Mouse (Mus musculus): Measurements from ENCODE around the gene Tbc1d4. TPM values are rescaled to one million over a fixed set of nuclear protein-coding genes. Genes with fewer than 3 reads are reported as not detected.

Tbc1d4 gene
- polyA plus RNA-seq, 1 experiment from 2014 or later, result 25.5 TPM

- 81% methylated on average over 1 of the region's 1 CpGs for WGBS
- Histone ChIP-seq H3K36me3 (peaks cover 3% of the 10 kb centered on the region; the same call in 1 of the 2 replicates), H3K27ac (no peak overlapping the region), H3K4me1 (replicated peaks) (no peaks in the 10 kb centered on the region), H3K9ac (no peak overlapping the region), H3K4me3 (no peak overlapping the region), H3K27me3 (no peaks in the 10 kb centered on the region), H3K9me3 (replicated peaks) (no peaks in the 10 kb centered on the region), H3K4me2 (no peak overlapping the region)
- no peak for ATAC-seq (replicated peaks; ENCODE audit: insufficient number of reproducible peaks, insufficient read depth, low FRiP score, low read depth)
Observed at GRCm38 (mm10) chr14:101467532-101467931, 141.5 kb downstream of the Tbc1d4 start.

DNA sequence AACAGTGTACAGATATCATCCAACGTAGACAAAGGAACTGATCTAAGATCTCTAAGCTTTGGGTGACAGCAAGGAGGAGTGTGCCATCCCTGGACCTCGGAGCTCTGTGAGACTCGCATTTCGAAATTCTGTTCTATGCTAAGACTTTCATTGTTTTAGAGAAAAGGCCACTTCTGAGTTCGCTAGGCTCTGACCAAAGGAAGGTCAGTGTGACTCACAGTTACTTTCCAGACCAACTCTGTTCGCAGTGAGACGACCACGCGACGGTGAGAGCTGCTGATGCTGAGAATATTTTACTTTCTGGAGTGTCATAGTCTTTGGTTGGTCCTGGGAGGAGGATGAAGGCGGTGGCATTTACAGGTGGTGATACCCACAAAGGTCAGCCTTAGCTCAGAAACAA lies 142.5 kb downstream of the Tbc1d4 start:
- Histone ChIP-seq H3K27me3 (no peaks in the 10 kb centered on the region), H3K4me3 (no peak overlapping the region), H3K36me3 (peaks cover 3% of the 10 kb centered on the region; the same call in 1 of the 2 replicates), H3K9me3 (replicated peaks) (no peaks in the 10 kb centered on the region), H3K27ac (no peak overlapping the region), H3K4me2 (no peak overlapping the region), H3K4me1 (replicated peaks) (no peaks in the 10 kb centered on the region), H3K9ac (no peak overlapping the region)
- no peak for ATAC-seq (replicated peaks; ENCODE audit: insufficient number of reproducible peaks, insufficient read depth, low FRiP score, low read depth)
- 85% methylated on average over 11 of the region's 11 CpGs for WGBS

GRCm38 (mm10) chr14:101465893-101466292 lies 143.1 kb downstream of the Tbc1d4 start:
- no peaks in the 10 kb centered on the region for H3K27me3 ChIP-seq
- WGBS, result 80% methylated on average over 3 of the region's 3 CpGs
- no peak overlapping the region for H3K4me3 ChIP-seq
- H3K27ac ChIP-seq, result no peak overlapping the region
- no peaks in the 10 kb centered on the region for H3K4me1 ChIP-seq (replicated peaks)
- H3K4me2 ChIP-seq, result no peak overlapping the region
- H3K9ac ChIP-seq, result no peak overlapping the region
- H3K36me3 ChIP-seq, result peaks cover 3% of the 10 kb centered on the region; the same call in 1 of the 2 replicates
- no peak for ATAC-seq (replicated peaks; ENCODE audit: insufficient number of reproducible peaks, insufficient read depth, low FRiP score, low read depth)
- H3K9me3 ChIP-seq (replicated peaks), result no peaks in the 10 kb centered on the region

GRCm38 (mm10) chr14:101460768-101461167 lies 148.2 kb downstream of the Tbc1d4 start:
- ATAC-seq (replicated peaks; ENCODE audit: insufficient number of reproducible peaks, insufficient read depth, low FRiP score, low read depth), result no peak
- peaks cover 15% of the 10 kb centered on the region for H3K36me3 ChIP-seq

DNA sequence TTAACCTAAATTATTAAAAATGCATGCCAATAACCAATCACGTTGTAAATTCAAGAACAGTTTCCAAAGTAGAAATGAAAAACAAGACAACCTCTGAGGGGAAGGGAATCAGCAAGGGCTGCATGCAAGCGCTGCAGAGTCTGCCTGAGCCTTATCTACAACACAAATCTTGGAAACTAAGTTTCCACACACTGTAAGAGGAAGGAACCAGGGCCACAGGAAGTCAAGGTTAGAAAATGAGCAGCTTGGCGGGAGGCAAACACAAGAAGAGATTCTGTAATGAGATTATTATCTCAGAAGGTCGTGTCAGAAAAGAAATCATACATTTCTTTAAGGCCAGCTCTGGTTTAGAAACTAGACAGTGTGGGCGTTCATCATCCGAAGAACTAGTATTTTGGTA lies 156.1 kb downstream of the Tbc1d4 start:
- Histone ChIP-seq H3K9ac (no peak overlapping the region), H3K36me3 (peaks cover 19% of the 10 kb centered on the region), H3K9me3 (replicated peaks) (no peaks in the 10 kb centered on the region), H3K27ac (no peak overlapping the region), H3K27me3 (no peaks in the 10 kb centered on the region), H3K4me2 (no peak overlapping the region), H3K4me3 (no peak overlapping the region), H3K4me1 (replicated peaks) (peaks cover 8% of the 10 kb centered on the region)
- 60% methylated on average over 6 of the region's 6 CpGs for WGBS
- no peak for ATAC-seq (replicated peaks; ENCODE audit: insufficient number of reproducible peaks, insufficient read depth, low FRiP score, low read depth)

More at GRCm38 (mm10) chr14:101460768-101461167, 148.2 kb downstream of the Tbc1d4 start:
- H3K4me3 ChIP-seq, result no peak overlapping the region
- no peak overlapping the region for H3K27ac ChIP-seq
- H3K4me1 ChIP-seq (replicated peaks), result no peaks in the 10 kb centered on the region
- H3K9ac ChIP-seq, result no peak overlapping the region
- 20% methylated on average over 6 of the region's 6 CpGs for WGBS
- H3K9me3 ChIP-seq (replicated peaks), result no peaks in the 10 kb centered on the region
- no peaks in the 10 kb centered on the region for H3K27me3 ChIP-seq
- H3K4me2 ChIP-seq, result no peak overlapping the region

DNA sequence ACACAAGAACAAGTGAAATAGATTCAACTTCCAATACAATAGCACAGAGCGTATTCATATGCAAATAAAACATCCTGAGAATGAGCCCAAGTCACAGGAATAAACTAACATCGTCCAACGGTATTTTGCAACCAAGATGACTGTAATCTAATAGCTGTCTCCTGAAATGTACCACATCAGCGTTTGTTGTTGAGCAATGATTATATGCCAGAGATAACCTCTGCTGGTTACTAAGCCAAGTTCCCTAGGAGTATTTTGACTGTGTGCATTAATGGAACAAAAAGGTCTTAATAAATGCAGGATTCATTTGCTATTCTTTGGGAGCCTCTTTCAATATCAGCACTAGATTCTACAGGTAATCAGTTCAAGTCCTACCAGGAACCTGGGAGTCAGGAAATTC lies 161.1 kb downstream of the Tbc1d4 start:
- peaks cover 25% of the 10 kb centered on the region for H3K36me3 ChIP-seq
- no peak overlapping the region for H3K27ac ChIP-seq
- no peak overlapping the region for H3K9ac ChIP-seq
- H3K4me1 ChIP-seq (replicated peaks), result peaks cover 8% of the 10 kb centered on the region
- WGBS, result 79% methylated on average over 4 of the region's 4 CpGs
- no peak overlapping the region for H3K4me2 ChIP-seq
- no peak for ATAC-seq (replicated peaks; ENCODE audit: insufficient number of reproducible peaks, insufficient read depth, low FRiP score, low read depth)
- no peaks in the 10 kb centered on the region for H3K27me3 ChIP-seq
- H3K9me3 ChIP-seq (replicated peaks), result no peaks in the 10 kb centered on the region
- H3K4me3 ChIP-seq, result no peak overlapping the region

DNA sequence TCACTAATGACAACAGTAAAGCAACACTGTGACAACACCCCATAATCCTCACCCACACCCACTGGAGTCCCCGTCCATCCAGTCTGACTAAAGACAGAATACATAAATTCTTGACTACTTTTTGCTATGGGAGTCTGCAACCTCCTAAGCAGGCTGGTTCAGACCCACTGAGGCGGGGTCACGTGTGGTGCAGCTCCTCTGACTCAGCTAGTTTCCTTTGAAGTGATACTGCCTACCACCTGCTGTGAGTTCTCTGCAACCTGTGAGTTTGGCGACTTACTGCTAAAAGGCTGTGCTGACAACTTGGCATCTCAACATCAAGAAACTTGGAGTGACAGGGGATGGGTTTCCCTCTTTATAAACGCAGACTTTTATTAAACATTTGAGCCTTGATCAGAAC lies 163.8 kb downstream of the Tbc1d4 start:
- no peak overlapping the region for H3K4me3 ChIP-seq
- WGBS, result 62% methylated on average over 5 of the region's 5 CpGs
- H3K9me3 ChIP-seq (replicated peaks), result no peaks in the 10 kb centered on the region
- H3K27me3 ChIP-seq, result no peaks in the 10 kb centered on the region
- no peak for ATAC-seq (replicated peaks; ENCODE audit: insufficient number of reproducible peaks, insufficient read depth, low FRiP score, low read depth)
- no peaks in the 10 kb centered on the region for H3K4me1 ChIP-seq (replicated peaks)
- no peak overlapping the region for H3K9ac ChIP-seq
- peaks cover 12% of the 10 kb centered on the region; the same call in 1 of the 2 replicates for H3K36me3 ChIP-seq
- no peak overlapping the region for H3K27ac ChIP-seq
- no peak overlapping the region for H3K4me2 ChIP-seq

- Histone ChIP-seq H3K4me3 (no peak overlapping the region), H3K9ac (no peak overlapping the region), H3K4me2 (no peak overlapping the region), H3K4me1 (replicated peaks) (no peaks in the 10 kb centered on the region), H3K9me3 (replicated peaks) (no peaks in the 10 kb centered on the region), H3K27me3 (no peaks in the 10 kb centered on the region), H3K36me3 (peaks cover 3% of the 10 kb centered on the region; the same call in 1 of the 2 replicates), H3K27ac (no peak overlapping the region)
- 86% methylated on average over 3 of the region's 3 CpGs for WGBS
- no peak for ATAC-seq (replicated peaks; ENCODE audit: insufficient number of reproducible peaks, insufficient read depth, low FRiP score, low read depth)
Observed at GRCm38 (mm10) chr14:101437925-101438324, 171.1 kb downstream of the Tbc1d4 start.

- H3K27ac ChIP-seq, result no peak overlapping the region
- H3K4me1 ChIP-seq (replicated peaks), result peaks cover 4% of the 10 kb centered on the region; the same call in 1 of the 2 replicates
- H3K9ac ChIP-seq, result no peak overlapping the region
- H3K4me2 ChIP-seq, result no peak overlapping the region
- H3K27me3 ChIP-seq, result no peaks in the 10 kb centered on the region
- no peaks in the 10 kb centered on the region for H3K36me3 ChIP-seq
- no peaks in the 10 kb centered on the region for H3K9me3 ChIP-seq (replicated peaks)
- ATAC-seq (replicated peaks; ENCODE audit: insufficient number of reproducible peaks, insufficient read depth, low FRiP score, low read depth), result no peak
- no peak overlapping the region for H3K4me3 ChIP-seq
- 65% methylated on average over 5 of the region's 5 CpGs for WGBS
Observed at GRCm38 (mm10) chr14:101430536-101430935, 178.5 kb downstream of the Tbc1d4 start.

GRCm38 (mm10) chr14:101428805-101429516 lies 180.0 kb downstream of the Tbc1d4 start:
- H3K36me3 ChIP-seq, result no peaks in the 10 kb centered on the region
- ATAC-seq (replicated peaks; ENCODE audit: insufficient number of reproducible peaks, insufficient read depth, low FRiP score, low read depth), result no peak
- 27% methylated on average over 3 of the region's 3 CpGs for WGBS
- no peaks in the 10 kb centered on the region for H3K9me3 ChIP-seq (replicated peaks)
- no peaks in the 10 kb centered on the region for H3K27me3 ChIP-seq
- H3K4me2 ChIP-seq, result no peak overlapping the region
- H3K9ac ChIP-seq, result no peak overlapping the region
- no peak overlapping the region for H3K27ac ChIP-seq
- H3K4me1 ChIP-seq (replicated peaks), result peaks cover 4% of the 10 kb centered on the region; the same call in 1 of the 2 replicates
- H3K4me3 ChIP-seq, result no peak overlapping the region

- H3K4me1 ChIP-seq (replicated peaks), result no peaks in the 10 kb centered on the region
- no peak overlapping the region for H3K27ac ChIP-seq
- 78% methylated on average over 2 of the region's 2 CpGs for WGBS
- no peak overlapping the region for H3K4me2 ChIP-seq
- H3K4me3 ChIP-seq, result no peak overlapping the region
- no peak overlapping the region for H3K9ac ChIP-seq
- H3K27me3 ChIP-seq, result no peaks in the 10 kb centered on the region
- H3K36me3 ChIP-seq, result no peaks in the 10 kb centered on the region
- no peak for ATAC-seq (replicated peaks; ENCODE audit: insufficient number of reproducible peaks, insufficient read depth, low FRiP score, low read depth)
- no peaks in the 10 kb centered on the region for H3K9me3 ChIP-seq (replicated peaks)
Observed at GRCm38 (mm10) chr14:101417679-101418078, 191.3 kb downstream of the Tbc1d4 start.
